Mouse (Mus musculus) C2C12 (cell line): ENCODE results near the gene Hnrnpu. TPM values are rescaled to one million over a fixed set of nuclear protein-coding genes. Genes with fewer than 3 reads are reported as not detected.

Source experiments
- H3K27me3 ChIP-seq: one replicate; pipeline ENCODE4 v1.6.1; 2011; ENCODE audit not compliant: control insufficient read depth, insufficient read depth, insufficient read length
- H3K36me3 ChIP-seq: one replicate; pipeline ENCODE4 v1.6.1; 2011; ENCODE audit not compliant: control insufficient read depth, insufficient read depth
- H3K4me3 ChIP-seq: one replicate; pipeline ENCODE4 v1.5.1; 2011; ENCODE audit warnings: mild to moderate bottlenecking, control low read depth; ENCODE audit not compliant: poor library complexity, insufficient read depth, severe bottlenecking
- H3K79me2 ChIP-seq: one replicate; pipeline ENCODE4 v1.6.1; 2011; ENCODE audit not compliant: control insufficient read depth, insufficient read depth
- H3K79me3 ChIP-seq: one replicate; pipeline ENCODE4 v1.6.1; 2011; ENCODE audit warnings: low read depth, control low read depth
- H3ac ChIP-seq: one replicate; pipeline ENCODE3; 2011; ENCODE audit warnings: low read depth; ENCODE audit not compliant: control insufficient read depth, insufficient read length
- CEBPB ChIP-seq: IDR thresholded peaks from one replicate; pipeline ENCODE4 v1.6.1; 2011; ENCODE audit warnings: low read depth, mild to moderate bottlenecking, control low read depth, moderate library complexity
- CTCF ChIP-seq: IDR thresholded peaks from one replicate; pipeline ENCODE4 v1.5.1; 2011; ENCODE audit not compliant: control insufficient read depth, insufficient read depth, insufficient read length
- FOSL1 ChIP-seq: IDR thresholded peaks from one replicate; pipeline ENCODE4 v1.8.0; 2011; ENCODE audit warnings: mild to moderate bottlenecking, low read length; ENCODE audit not compliant: poor library complexity, insufficient read depth, severe bottlenecking
- MAX ChIP-seq: IDR thresholded peaks from one replicate; pipeline ENCODE4 v1.6.1; 2011; ENCODE audit warnings: mild to moderate bottlenecking, control low read depth
- MYOD1 ChIP-seq: IDR thresholded peaks from one replicate; pipeline ENCODE4 v1.6.1; 2011; ENCODE audit warnings: low read depth; ENCODE audit not compliant: control insufficient read depth, insufficient read length
- MYOG ChIP-seq: IDR thresholded peaks from one replicate; pipeline ENCODE4 v1.6.1; 2011; ENCODE audit not compliant: control insufficient read depth, insufficient read length; ENCODE audit errors: extremely low read depth
- USF1 ChIP-seq: IDR thresholded peaks from one replicate; pipeline ENCODE4 v1.6.1; 2011; ENCODE audit warnings: low read depth, mild to moderate bottlenecking, control low read depth, moderate library complexity
- polyA plus RNA-seq: library from polyadenylated mRNA; unstranded; fragments of >200 nt; fragmentation: generic; extraction: Trizol; gene quantifications from one replicate; pipeline ENCODE4 v1.2.1, GENCODE M21; 2012; ENCODE audit warnings: missing spikeins

Gene Hnrnpu
- polyA plus RNA-seq, 1 experiment: 169 TPM

- H3K4me3 ChIP-seq: no peak overlapping the region
- H3K79me3 ChIP-seq: peaks cover 50% of the 10 kb centered on the region
- peaks cover 100% of the 10 kb centered on the region for H3K36me3 ChIP-seq
- H3ac ChIP-seq: no peak overlapping the region
- H3K79me2 ChIP-seq: peaks cover 94% of the 10 kb centered on the region
- no peak for TF ChIP-seq USF1
- TF ChIP-seq MYOG: no peak
- no peak for TF ChIP-seq CTCF
- no peak for TF ChIP-seq MAX
- TF ChIP-seq FOSL1: no peak
- no peak for TF ChIP-seq CEBPB
- TF ChIP-seq MYOD1: no peak
- no peaks in the 10 kb centered on the region for H3K27me3 ChIP-seq
These were observed 10.6 kb downstream of the Hnrnpu start for GRCm38 (mm10) chr1:178326950-178327349.

- no peak for TF ChIP-seq MAX
- TF ChIP-seq FOSL1: no peak
- TF ChIP-seq MYOD1: no peak
- TF ChIP-seq CTCF: no peak
- no peak for TF ChIP-seq CEBPB
- TF ChIP-seq MYOG: no peak
- TF ChIP-seq USF1: no peak
- H3K36me3 ChIP-seq: peaks cover 100% of the 10 kb centered on the region
These were observed 11.2 kb downstream of the Hnrnpu start for GRCm38 (mm10) chr1:178326357-178326756.

GRCm38 (mm10) chr1:178324568-178324967 is 13.0 kb downstream of the Hnrnpu start:
- Histone ChIP-seq H3K36me3 (peaks cover 100% of the 10 kb centered on the region), H3ac (no peak overlapping the region), H3K79me2 (peaks cover 94% of the 10 kb centered on the region), H3K27me3 (no peaks in the 10 kb centered on the region), H3K79me3 (peaks cover 34% of the 10 kb centered on the region), H3K4me3 (no peak overlapping the region)
- TF ChIP-seq USF1: no peak
- no peak for TF ChIP-seq CTCF
- no peak for TF ChIP-seq MAX
- no peak for TF ChIP-seq MYOD1
- TF ChIP-seq CEBPB: no peak
- TF ChIP-seq MYOG: no peak
- no peak for TF ChIP-seq FOSL1

More at GRCm38 (mm10) chr1:178326357-178326756, 11.2 kb downstream of the Hnrnpu start:
- no peaks in the 10 kb centered on the region for H3K27me3 ChIP-seq
- no peak overlapping the region for H3K4me3 ChIP-seq
- peaks cover 94% of the 10 kb centered on the region for H3K79me2 ChIP-seq
- H3ac ChIP-seq: no peak overlapping the region
- H3K79me3 ChIP-seq: peaks cover 50% of the 10 kb centered on the region

- no peak overlapping the region for H3ac ChIP-seq
- peaks cover 23% of the 10 kb centered on the region for H3K79me3 ChIP-seq
- peaks cover 86% of the 10 kb centered on the region for H3K36me3 ChIP-seq
- H3K4me3 ChIP-seq: no peak overlapping the region
- TF ChIP-seq CEBPB: no peak
- TF ChIP-seq USF1: no peak
- no peak for TF ChIP-seq MYOG
- no peak for TF ChIP-seq MAX
- TF ChIP-seq MYOD1: no peak
- TF ChIP-seq FOSL1: no peak
- TF ChIP-seq CTCF: no peak
- peaks cover 87% of the 10 kb centered on the region for H3K79me2 ChIP-seq
- no peaks in the 10 kb centered on the region for H3K27me3 ChIP-seq
These were observed 14.4 kb downstream of the Hnrnpu start for GRCm38 (mm10) chr1:178323235-178323634.

DNA sequence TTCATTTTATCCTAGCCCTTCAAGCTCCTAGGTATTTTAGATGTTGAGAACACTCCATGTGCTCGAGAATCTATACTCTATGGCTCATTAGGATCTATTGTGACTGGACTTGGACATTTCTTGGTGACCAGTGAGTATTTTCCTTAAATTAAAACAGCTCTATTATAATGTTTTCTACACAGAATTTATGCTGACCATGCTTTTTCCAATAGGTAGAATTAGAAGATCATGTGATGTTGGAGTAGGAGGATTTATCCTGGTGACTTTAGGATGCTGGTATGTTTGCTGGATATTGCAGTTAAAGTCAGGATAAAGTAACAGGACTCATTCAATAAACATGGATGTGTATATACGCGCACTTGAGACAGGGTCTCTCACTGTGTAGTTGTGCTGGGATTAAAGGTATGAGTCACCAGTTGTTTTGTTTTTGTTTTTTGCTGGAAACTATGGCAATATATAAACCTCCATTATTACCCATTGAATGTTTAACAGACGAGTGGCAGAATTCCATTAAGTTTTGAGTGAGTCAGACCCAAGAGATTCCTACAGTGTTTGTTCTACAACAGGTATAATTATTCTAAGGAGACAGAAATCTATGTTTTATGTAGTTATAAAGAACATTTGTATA is 15.8 kb downstream of the Hnrnpu start:
- peaks cover 72% of the 10 kb centered on the region for H3K36me3 ChIP-seq
- peak; percentile 21 for TF ChIP-seq USF1
- no peak for TF ChIP-seq MYOD1
- H3K79me2 ChIP-seq: peaks cover 73% of the 10 kb centered on the region
- H3K4me3 ChIP-seq: no peak overlapping the region
- no peaks in the 10 kb centered on the region for H3K27me3 ChIP-seq
- H3ac ChIP-seq: no peak overlapping the region
- peaks cover 12% of the 10 kb centered on the region for H3K79me3 ChIP-seq

- peaks cover 63% of the 10 kb centered on the region for H3K36me3 ChIP-seq
- no peaks in the 10 kb centered on the region for H3K27me3 ChIP-seq
- peaks cover 9% of the 10 kb centered on the region for H3K79me3 ChIP-seq
- peaks cover 64% of the 10 kb centered on the region for H3K79me2 ChIP-seq
- H3K4me3 ChIP-seq: no peak overlapping the region
- no peak overlapping the region for H3ac ChIP-seq
- TF ChIP-seq MYOG (no peak), CEBPB (no peak), MYOD1 (no peak), USF1 (no peak), FOSL1 (no peak), MAX (no peak), CTCF (no peak)
These were observed 16.6 kb downstream of the Hnrnpu start for GRCm38 (mm10) chr1:178320723-178321590.
